Mouse (Mus musculus) embryonic facial prominence, embryonic 13.5 days (tissue): ENCODE measurements around the gene Olfr1249. TPM values are rescaled to one million over a fixed set of nuclear protein-coding genes. Genes with fewer than 3 reads are reported as not detected.
"Not testable (repeated sequence)": the region's sequence is repeated elsewhere in the genome, so short reads cannot be mapped to it uniquely, and the experiment has no call there.

Experiments
- ATAC-seq: fragments of 200-750 bp; cut with Nextera tagmentation; 2 replicates; pipeline ENCODE4 v1.8.0; 2017; ENCODE audit warnings: low read depth; ENCODE audit not compliant: insufficient number of reproducible peaks, insufficient read depth, low FRiP score, low TSS enrichment
- H3K27ac ChIP-seq: fragments of 300-500 bp; sonication (generic); 2 replicates; pipeline ENCODE4 v1.5.1; 2015; ENCODE audit warnings: moderate library complexity, mild to moderate bottlenecking, inconsistent platforms
- H3K27me3 ChIP-seq: fragments of 300-500 bp; sonication (generic); 2 replicates; pipeline ENCODE4 v1.6.1; 2015; ENCODE audit warnings: mild to moderate bottlenecking, inconsistent platforms
- H3K36me3 ChIP-seq: fragments of 300-500 bp; sonication (generic); 2 replicates; pipeline ENCODE4 v1.6.1; 2015; ENCODE audit warnings: mild to moderate bottlenecking, inconsistent platforms
- H3K4me1 ChIP-seq: fragments of 300-500 bp; sonication (generic); 2 replicates; pipeline ENCODE4 v1.6.1; 2015; ENCODE audit warnings: inconsistent platforms
- H3K4me2 ChIP-seq: fragments of 300-500 bp; sonication (generic); 2 replicates; pipeline ENCODE4 v1.6.1; 2015; ENCODE audit warnings: moderate library complexity, mild to moderate bottlenecking, inconsistent platforms
- H3K4me3 ChIP-seq: fragments of 300-500 bp; sonication (generic); 2 replicates; pipeline ENCODE4 v1.5.1; 2015; ENCODE audit warnings: mild to moderate bottlenecking, inconsistent platforms
- H3K9ac ChIP-seq: fragments of 300-500 bp; sonication (generic); 2 replicates; pipeline ENCODE4 v1.6.1; 2015; ENCODE audit warnings: mild to moderate bottlenecking, inconsistent platforms
- H3K9me3 ChIP-seq: fragments of 300-500 bp; sonication (generic); 2 replicates; pipeline ENCODE4 v1.6.1; 2016; ENCODE audit warnings: inconsistent platforms
- WGBS: fragments of 180-500 bp; shearing (Covaris S2); methylation state at CpG from one replicate; pipeline ENCODE4 v1.1.7; 2015; ENCODE audit warnings: mixed read lengths; 5-methylcytosine and 5-hydroxymethylcytosine counted together
- polyA plus RNA-seq: library from polyadenylated mRNA; unstranded; fragments of >200 nt; fragmentation: Nextera tagmentation; extraction: Ambion mirVana; gene quantifications from 2 replicates; pipeline ENCODE4 v1.2.1, GENCODE M21; 2015

The Olfr1249 gene
- polyA plus RNA-seq = not detected in 2 replicates

DNA sequence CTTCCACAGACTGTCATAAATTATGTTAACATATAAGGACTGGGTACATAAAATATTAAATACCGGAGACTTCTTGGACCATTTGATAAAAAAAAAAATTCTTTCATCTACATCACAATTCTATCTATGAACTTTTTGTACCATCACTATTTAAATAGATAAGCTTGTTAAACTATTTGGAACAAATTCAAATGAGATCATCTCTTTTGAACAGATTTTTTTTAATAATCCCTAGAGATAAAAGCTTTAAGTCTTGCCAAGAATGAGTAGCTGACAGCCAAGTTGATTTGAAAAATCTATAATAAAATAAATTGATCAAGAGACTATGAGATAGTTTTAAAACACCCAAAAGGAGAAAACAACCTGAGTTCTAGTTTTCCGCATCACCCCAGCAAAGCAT lies at the start of gene Olfr1249:
TSS of gene Olfr1249 (minus strand) at position 101 of the 400 bp plus-strand sequence.
- Histone ChIP-seq H3K27me3 (no peaks in the 10 kb centered on the region), H3K4me2 (no peak within 1 kb of the TSS), H3K9ac (no peak within 1 kb of the TSS), H3K4me1 (no peaks in the 10 kb centered on the region), H3K27ac (no peak within 1 kb of the TSS), H3K36me3 (no peaks in the 10 kb centered on the region), H3K9me3 (no peaks in the 10 kb centered on the region), H3K4me3 (no peak within 1 kb of the TSS)
- WGBS = 89% methylated on average over 2 of the region's 2 CpGs
- ATAC-seq = no peak

DNA sequence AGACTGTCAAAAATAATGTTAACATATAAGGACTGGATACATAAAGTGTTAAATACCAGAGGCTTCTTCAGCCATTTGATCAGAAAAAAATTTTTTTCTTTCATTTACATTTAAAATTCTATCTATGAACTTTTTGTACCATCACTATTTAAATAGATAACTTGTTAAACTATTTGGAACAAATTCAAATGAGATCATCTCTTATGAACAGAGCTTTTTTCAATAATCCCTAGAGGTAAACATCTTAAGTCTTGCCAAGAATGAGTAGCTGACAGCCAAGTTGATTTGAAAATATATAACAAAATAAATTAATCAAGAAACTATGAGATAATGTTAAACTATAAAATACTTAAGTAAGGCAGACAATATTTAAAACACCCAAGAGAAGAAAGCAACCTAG lies 37.1 kb upstream of the Olfr1249 start, which contains the start of gene Olfr1251:
TSS of gene Olfr1251 (minus strand) at position 101 of the 400 bp plus-strand sequence.
- no peak for ATAC-seq
- Histone ChIP-seq H3K4me1 (no peaks in the 10 kb centered on the region), H3K4me3 (no peak within 1 kb of the TSS), H3K4me2 (no peak within 1 kb of the TSS), H3K36me3 (no peaks in the 10 kb centered on the region), H3K27me3 (no peaks in the 10 kb centered on the region), H3K9ac (no peak within 1 kb of the TSS), H3K9me3 (no peaks in the 10 kb centered on the region), H3K27ac (no peak within 1 kb of the TSS)

DNA sequence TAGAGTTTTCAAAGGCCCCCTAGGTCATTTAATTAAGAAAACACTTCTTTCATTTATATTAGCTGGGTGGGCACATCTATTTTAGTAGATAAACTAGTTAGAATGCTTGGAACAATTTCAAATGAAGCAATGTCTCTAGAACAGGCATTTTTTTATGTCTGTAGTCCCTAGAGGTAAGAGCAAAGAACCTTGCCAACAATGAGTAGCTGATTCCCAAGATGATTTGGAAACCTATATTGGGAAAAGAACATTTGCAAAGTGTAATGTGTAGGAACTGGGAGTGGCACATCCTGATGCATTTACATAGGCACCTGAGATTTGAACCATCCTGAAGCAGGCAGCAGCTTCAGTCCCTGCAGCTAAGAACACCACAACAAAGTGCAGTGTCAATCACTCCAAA lies 26.6 kb upstream of the Olfr1249 start, which contains the start of gene Olfr1250:
TSS of gene Olfr1250 (minus strand) at position 101 of the 400 bp plus-strand sequence.
- Histone ChIP-seq H3K27me3 (no peaks in the 10 kb centered on the region), H3K9me3 (no peaks in the 10 kb centered on the region), H3K4me2 (no peak within 1 kb of the TSS), H3K4me1 (no peaks in the 10 kb centered on the region), H3K36me3 (no peaks in the 10 kb centered on the region), H3K27ac (no peak within 1 kb of the TSS), H3K9ac (no peak within 1 kb of the TSS), H3K4me3 (no peak within 1 kb of the TSS)
- ATAC-seq = no peak

DNA sequence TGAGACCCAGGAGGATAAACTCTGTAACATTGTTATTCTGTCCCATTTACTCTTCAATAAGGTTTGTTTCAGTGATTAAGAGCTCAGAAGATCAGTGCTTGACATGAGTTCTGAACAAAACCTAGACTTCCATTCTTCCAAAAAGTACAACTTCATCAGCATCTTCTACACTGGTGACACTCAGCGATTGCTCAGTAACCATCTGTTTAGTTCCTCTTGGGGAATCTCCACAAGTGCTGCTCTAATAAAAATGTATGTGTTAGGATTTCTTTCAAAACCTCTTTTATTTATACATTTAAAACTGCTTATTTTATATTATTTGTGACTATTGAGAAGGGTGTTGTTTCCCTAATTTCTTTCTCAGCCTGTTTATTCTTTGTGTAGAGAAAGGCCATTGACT lies 16.6 kb downstream of the Olfr1249 start, which contains the start of gene Olfr1248:
TSS of gene Olfr1248 (minus strand) at position 101 of the 400 bp plus-strand sequence.
- not testable (repeated sequence) for H3K9me3 ChIP-seq, H3K36me3 ChIP-seq, H3K9ac ChIP-seq, H3K4me1 ChIP-seq, H3K4me2 ChIP-seq, ATAC-seq, H3K4me3 ChIP-seq, H3K27me3 ChIP-seq, H3K27ac ChIP-seq
- 85% methylated on average over 1 of the region's 1 CpGs for WGBS

DNA sequence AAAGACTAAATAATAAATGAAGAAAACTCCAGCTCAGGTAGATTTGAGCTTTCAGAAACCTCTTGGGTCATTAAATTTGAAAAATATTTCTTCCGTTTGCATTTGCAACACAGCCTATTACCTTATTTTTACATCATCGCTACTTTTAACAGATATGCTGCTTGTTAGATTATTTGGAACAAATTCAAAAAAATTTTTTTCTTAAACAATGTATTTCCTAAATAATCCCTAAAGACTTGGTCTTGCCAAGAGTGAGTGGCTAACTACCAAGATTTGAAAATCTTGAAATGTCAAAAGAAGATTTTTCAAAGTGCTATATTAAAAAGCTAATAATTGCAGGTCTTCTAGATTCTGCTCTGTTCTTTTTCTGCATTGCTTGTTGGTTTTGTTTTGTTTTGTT lies 20.8 kb downstream of the Olfr1249 start, which contains the start of gene Olfr1247:
TSS of gene Olfr1247 (minus strand) at position 101 of the 400 bp plus-strand sequence.
- Histone ChIP-seq H3K27ac (no peak within 1 kb of the TSS), H3K4me1 (no peaks in the 10 kb centered on the region)

DNA sequence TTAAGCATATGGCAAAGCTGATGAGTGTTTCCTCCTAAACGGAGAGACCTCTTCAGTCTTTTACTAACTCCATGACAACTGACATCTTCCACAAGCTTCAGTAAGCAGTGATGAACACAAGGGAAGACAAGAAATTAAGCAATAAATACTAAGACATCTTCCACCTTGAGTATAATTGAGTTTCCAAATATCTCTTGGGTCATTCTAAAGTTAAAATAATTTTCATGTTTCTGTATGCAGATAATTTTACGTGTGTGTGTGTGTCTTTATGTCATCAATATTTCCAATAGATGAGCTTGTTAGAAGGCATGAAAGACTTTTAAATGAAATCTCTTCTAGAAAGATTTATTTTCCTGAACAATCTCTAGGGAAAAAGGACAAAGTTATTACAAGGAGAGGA lies 41.7 kb downstream of the Olfr1249 start, which contains the start of gene Olfr1246:
TSS of gene Olfr1246 (minus strand) at position 101 of the 400 bp plus-strand sequence.
- no peak within 1 kb of the TSS for H3K27ac ChIP-seq
- H3K9me3 ChIP-seq = no peaks in the 10 kb centered on the region
- H3K4me3 ChIP-seq = no peak within 1 kb of the TSS
- no peak within 1 kb of the TSS for H3K4me2 ChIP-seq
- no peaks in the 10 kb centered on the region for H3K4me1 ChIP-seq
- no peak within 1 kb of the TSS for H3K9ac ChIP-seq
- no peak for ATAC-seq
- H3K27me3 ChIP-seq = no peaks in the 10 kb centered on the region
- H3K36me3 ChIP-seq = no peaks in the 10 kb centered on the region
- WGBS = 73% methylated on average over 2 of the region's 2 CpGs

More for the DNA sequence above, 20.8 kb downstream of the Olfr1249 start, which contains the start of gene Olfr1247:
- WGBS = 92% methylated on average over 2 of the region's 2 CpGs
- no peak within 1 kb of the TSS for H3K9ac ChIP-seq
- H3K4me2 ChIP-seq = no peak within 1 kb of the TSS
- no peak for ATAC-seq
- H3K4me3 ChIP-seq = no peak within 1 kb of the TSS
- H3K36me3 ChIP-seq = no peaks in the 10 kb centered on the region
- no peaks in the 10 kb centered on the region for H3K27me3 ChIP-seq
- no peaks in the 10 kb centered on the region for H3K9me3 ChIP-seq

Other genes with a start within 250 kb of the Olfr1249 start
- gene Olfr1238, start 225.3 kb downstream of the Olfr1249 start, polyA plus RNA-seq = not detected in 2 replicates
- gene Olfr1239, start 214.6 kb downstream of the Olfr1249 start, polyA plus RNA-seq = not detected in 2 replicates
- not detected in 2 replicates for gene Olfr1240, start 192.0 kb downstream of the Olfr1249 start, polyA plus RNA-seq
- not detected in 2 replicates for gene Olfr1241, start 147.9 kb downstream of the Olfr1249 start, polyA plus RNA-seq
- not detected in 2 replicates for gene Olfr1242, start 136.6 kb downstream of the Olfr1249 start, polyA plus RNA-seq
- not detected in 2 replicates for gene Olfr1243, start 103.5 kb downstream of the Olfr1249 start, polyA plus RNA-seq
- gene Olfr1245, start 56.5 kb downstream of the Olfr1249 start, polyA plus RNA-seq = not detected in 2 replicates
- gene Olfr1246, start 41.8 kb downstream of the Olfr1249 start, polyA plus RNA-seq = not detected in 2 replicates
- not detected in 2 replicates for gene Olfr1247, start 20.9 kb downstream of the Olfr1249 start, polyA plus RNA-seq
- gene Olfr1248, start 16.7 kb downstream of the Olfr1249 start, polyA plus RNA-seq = not detected in 2 replicates
- not detected in 2 replicates for gene Olfr1250, start 26.5 kb upstream of the Olfr1249 start, polyA plus RNA-seq
- not detected in 2 replicates for gene Olfr1251, start 37.0 kb upstream of the Olfr1249 start, polyA plus RNA-seq
- gene Olfr1252, start 90.0 kb upstream of the Olfr1249 start, polyA plus RNA-seq = not detected in 2 replicates
- gene Olfr1253, start 122.1 kb upstream of the Olfr1249 start, polyA plus RNA-seq = not detected in 2 replicates
- not detected in 2 replicates for gene Olfr1254, start 158.6 kb upstream of the Olfr1249 start, polyA plus RNA-seq
- not detected in 2 replicates for gene Olfr1255, start 177.1 kb upstream of the Olfr1249 start, polyA plus RNA-seq
- not detected in 2 replicates for gene Olfr1256, start 206.6 kb upstream of the Olfr1249 start, polyA plus RNA-seq
- not detected in 2 replicates for gene Olfr48, start 213.2 kb upstream of the Olfr1249 start, polyA plus RNA-seq
- not detected in 2 replicates for gene Olfr1257, start 243.5 kb upstream of the Olfr1249 start, polyA plus RNA-seq